ENCODE assay signal across 22 mouse cellular contexts in the genomic region with DNA sequence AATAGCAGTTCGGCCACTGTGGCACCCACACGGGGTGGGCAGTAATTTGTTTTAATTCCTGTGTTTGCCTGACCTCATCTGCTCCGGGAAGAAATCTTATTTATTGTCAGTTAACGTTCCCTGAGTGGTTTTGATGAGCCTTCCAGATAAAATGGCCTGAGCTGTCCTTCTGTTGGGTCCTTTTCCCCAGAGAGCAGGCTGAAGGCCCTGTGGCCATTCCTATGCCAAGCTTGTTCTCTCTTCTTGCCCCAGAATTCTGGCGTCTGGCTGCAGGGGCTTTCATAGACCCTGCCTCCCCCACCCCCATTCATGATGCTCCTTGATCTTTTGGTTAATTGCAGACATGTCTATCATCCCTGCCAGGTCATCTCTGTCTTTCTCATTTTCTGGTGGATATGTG.
"Had no signal": no experiment of that assay in that cellular context is flagged by ENCODE, and none has a peak within 500 bp of the region (broad histone marks: within the 10 kb centered on the region; RNA-seq: fewer than 3 reads in every experiment).

No protein-coding gene starts in this region.

- H3K4me3 ChIP-seq: kidney, embryonic 15.5 days; limb, embryonic 12.5 days; limb, embryonic 15.5 days; midbrain, embryonic 13.5 days; neural tube, embryonic 13.5 days had no signal

- DNase-seq: kidney, adult 11 months; kidney, adult 8-10 months; kidney, postnatal 10 days; kidney, postnatal 36 days; liver, postnatal 0 days; lung, embryonic 14.5 days; right cerebral cortex, adult 18-20 months; right cerebral cortex, postnatal 14 days; right cerebral cortex, postnatal 4 days; thymus, adult 2 months; thymus, postnatal 14 days; thymus, postnatal 4 days had no signal

- ATAC-seq: liver, postnatal 0 days; lung, postnatal 0 days; midbrain, embryonic 13.5 days had no signal

- H3K36me3 ChIP-seq: kidney, embryonic 15.5 days; limb, embryonic 12.5 days; limb, embryonic 15.5 days; midbrain, embryonic 13.5 days; neural tube, embryonic 13.5 days had no signal

- H3K9me3 ChIP-seq: kidney, embryonic 15.5 days; limb, embryonic 12.5 days; limb, embryonic 15.5 days; midbrain, embryonic 13.5 days; neural tube, embryonic 13.5 days had no signal

- H3K27ac ChIP-seq: kidney, embryonic 15.5 days; limb, embryonic 12.5 days; limb, embryonic 15.5 days; liver, embryonic 14.5 days; macrophage; midbrain, embryonic 13.5 days; neural tube, embryonic 13.5 days; stomach, postnatal 0 days had no signal

- H3K9ac ChIP-seq: kidney, embryonic 15.5 days; limb, embryonic 12.5 days; limb, embryonic 15.5 days; liver, embryonic 14.5 days; liver, postnatal 0 days; lung, embryonic 14.5 days; midbrain, embryonic 13.5 days; neural tube, embryonic 13.5 days had no signal

- H3K4me2 ChIP-seq: kidney, embryonic 15.5 days; limb, embryonic 12.5 days; limb, embryonic 15.5 days; liver, embryonic 11.5 days; lung, embryonic 14.5 days; midbrain, embryonic 13.5 days; neural tube, embryonic 13.5 days had no signal

- H3K27me3 ChIP-seq: kidney, embryonic 15.5 days; limb, embryonic 12.5 days; limb, embryonic 15.5 days; midbrain, embryonic 13.5 days; neural tube, embryonic 13.5 days had no signal

- H3K4me1 ChIP-seq: kidney, embryonic 15.5 days; limb, embryonic 12.5 days; limb, embryonic 15.5 days had no signal
